Mouse (Mus musculus): ENCODE measurements at regions not wholly inside any gene's neighbourhood (a gene's known extent, or its start where the extent isn't known, plus 50 kb on each side); places are given as distances from the start of the nearest gene placed in this dataset.

- no peak for TF ChIP-seq CTCF (IDR thresholded peaks at IDR 0.05; ENCODE audit: extremely low read depth, insufficient read depth, insufficient read length, insufficient replicate concordance)
- no peak for TF ChIP-seq POLR2A (IDR thresholded peaks at IDR 0.05; ENCODE audit: low read depth, low read length)
These were observed 483.0 kb upstream of the Pappa start for GRCm38 (mm10) chr4:64640976-64641375.
